Mouse (Mus musculus) cerebellum, postnatal 10 days (tissue): ENCODE data around the gene Chl1.

Source experiments
- DNase-seq, 2 experiments: peaks; one replicate each; pipeline ENCODE4 v3.0.0; 2021; ENCODE audit warnings: mixed read lengths in 2 of 2

Gene Chl1

DNA sequence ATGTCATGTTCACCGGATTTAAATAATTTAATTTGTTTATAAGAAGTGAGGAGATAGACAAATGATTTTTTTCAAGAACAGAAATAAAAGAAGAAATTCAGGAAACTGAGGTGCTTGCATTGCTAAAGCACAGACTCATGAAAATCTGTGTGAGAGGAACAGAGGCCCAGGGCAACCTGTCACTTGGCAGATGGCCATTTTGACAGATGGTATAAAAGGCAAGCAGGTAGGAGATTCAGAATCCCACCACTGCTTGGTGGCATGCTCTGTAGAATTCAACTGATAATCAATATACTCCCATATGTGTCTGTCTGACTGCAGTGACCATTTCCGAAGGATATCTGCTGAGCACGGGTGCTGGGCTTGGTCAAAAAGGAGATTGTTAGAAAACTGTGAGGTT lies 162.7 kb downstream of the Chl1 start:
- DNase-seq = peak; percentile 94 to 96

DNA sequence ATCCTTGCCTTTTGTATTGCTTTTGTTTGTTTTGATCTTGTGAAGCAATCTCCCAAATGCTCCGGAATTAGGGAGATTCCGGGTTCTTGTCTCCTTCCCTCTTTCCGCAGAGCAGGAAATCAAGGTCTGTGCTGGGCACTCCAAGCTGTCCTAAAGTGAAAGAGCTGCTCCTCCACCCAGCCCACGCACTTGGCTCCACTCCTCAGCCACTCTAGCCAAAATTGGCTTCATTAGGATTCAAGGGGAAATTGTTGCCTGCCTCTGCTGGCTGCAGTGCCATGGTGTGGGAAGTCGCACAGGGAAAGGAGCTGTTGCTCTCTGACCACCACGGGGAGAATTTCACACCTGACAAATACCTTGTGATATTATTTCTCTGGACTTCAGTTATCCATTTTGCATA lies 163.9 kb downstream of the Chl1 start:
- DNase-seq = peak; percentile 91 to 96

DNA sequence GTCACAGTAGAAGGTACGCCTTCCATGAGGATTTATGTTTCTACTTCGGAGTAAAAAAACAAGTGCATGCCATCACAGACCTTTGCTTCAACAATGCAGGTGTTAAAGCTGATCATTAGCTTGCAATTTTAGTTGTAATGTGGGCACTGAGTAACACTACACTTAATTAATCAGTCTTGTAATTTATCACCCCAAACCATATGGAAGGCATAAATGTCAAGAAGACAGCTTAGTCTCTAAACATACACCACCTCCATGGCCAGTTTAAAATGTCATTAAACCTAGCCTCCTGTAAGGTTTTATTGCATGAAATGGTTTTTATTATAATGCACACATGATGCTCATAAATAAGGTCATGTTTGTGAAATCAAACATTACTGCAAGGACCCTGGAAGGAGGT lies 164.8 kb downstream of the Chl1 start:
- no peak for DNase-seq

DNA sequence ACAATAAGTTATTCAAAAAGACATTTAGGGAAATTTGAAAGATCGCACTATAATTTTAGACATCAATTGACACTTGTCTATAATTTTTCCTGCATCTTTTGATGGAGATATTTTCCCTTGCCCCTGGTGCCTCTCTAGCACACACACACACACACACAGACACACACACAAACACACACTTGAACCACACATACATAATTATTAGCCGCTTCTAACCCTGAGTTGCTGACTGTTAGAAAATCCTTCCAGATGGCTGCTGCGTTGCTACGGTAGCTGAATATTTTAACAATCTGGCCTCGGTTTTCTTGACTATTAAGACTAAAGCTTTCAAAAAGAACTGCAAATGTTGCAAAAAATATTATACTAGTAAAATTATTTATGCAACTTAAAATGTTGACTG lies 166.3 kb downstream of the Chl1 start:
- peak; percentile 25 to 44 for DNase-seq

DNA sequence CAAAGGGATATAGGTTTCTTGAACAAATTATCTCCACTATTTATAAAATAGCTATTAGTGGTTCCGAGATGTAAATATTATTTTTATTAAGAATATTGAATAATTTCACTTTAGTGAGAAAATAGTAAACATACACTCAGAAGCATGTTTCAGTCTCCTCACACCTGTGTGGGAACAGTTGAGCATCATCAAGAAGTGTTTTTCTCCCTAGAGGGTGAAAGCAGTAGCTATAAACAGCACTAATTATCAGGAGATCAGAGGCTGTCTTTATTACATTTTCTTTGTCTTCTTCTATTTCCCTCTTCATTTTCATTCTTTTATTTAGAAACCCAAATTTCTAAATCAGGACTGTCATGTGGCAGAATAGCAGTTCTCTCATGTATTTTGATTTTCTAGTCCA lies 166.7 kb downstream of the Chl1 start:
- DNase-seq = no peak

DNA sequence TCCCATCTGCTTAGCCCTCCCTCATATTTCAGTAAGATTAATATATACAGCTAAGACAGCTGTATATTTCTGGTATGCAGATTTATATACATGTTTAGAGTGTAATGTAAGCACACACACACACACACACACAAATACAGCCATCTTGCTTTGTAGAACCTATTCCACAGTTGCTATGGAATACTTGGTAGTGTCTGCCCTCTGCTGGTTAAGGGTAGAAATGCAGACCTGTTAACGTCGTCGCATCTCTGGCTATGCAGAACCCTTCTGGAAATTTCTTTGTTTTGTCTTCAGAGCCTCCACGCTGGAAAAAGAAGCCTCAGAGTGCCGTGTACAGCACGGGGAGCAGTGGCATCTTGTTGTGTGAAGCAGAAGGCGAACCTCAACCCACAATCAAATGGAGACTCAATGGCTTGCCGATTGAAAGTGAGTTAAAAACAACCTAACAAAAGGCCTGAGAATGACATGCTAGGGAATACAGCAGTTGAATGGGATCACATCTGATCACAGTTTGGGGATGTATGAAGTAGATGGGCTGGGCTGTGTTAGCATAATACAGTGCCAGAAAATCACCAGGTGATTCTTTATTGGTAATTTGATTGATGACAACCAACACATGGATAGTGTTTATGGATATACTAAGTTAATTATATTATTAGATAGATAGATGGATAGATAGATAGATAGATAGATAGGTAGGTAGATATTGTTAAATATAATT lies 172.6 kb downstream of the Chl1 start:
- peak; percentile 86 to 91 for DNase-seq

DNA sequence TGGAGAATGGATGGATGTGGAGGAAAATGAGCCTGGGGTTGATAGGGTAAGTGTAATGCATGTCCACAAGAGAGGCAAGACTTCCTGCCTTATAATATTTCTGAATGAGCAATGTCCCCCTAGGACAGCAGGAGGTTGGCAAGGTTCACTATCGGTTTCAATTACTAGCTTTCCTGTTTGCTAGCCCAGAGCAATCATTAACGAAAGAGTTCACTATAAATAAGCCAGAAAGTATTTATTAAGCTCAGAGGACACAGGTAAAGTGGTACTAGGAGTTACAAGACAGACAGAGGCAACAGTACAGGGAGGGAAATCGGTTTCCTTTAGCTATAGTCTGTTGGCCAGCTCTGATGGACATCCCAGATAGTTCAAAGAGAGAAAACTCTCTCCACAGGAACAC lies 182.1 kb downstream of the Chl1 start:
- no peak for DNase-seq

DNA sequence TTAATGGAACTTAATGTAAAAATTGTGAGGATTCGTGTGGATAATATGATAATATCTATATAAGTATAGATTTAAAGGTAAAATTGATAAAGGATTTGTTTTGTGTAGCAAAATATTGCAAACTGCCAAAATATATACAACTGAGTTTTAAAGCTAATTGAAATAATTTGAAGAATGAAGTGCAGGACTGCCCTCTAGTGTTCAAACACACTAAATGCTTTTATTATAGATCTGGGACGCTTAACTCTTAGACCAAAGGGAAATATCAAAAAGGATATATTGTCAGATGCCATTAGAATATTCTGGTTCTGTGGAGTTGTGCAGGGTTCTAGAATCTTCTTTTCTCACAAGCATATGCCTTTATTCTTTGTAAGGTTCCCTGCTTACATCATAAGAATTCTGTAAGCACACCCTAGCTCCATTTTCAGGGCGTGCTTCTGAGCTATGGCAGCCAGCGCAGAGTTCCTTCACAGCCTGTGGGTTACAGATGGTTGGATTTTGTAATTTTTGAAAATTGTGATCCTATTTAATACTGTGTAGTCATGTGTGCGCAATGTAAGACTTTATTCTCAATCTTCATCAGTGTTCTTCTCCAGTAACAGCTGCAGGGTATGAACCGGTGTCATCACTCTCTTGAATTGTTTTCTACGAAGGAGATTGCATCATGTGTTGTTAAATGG lies 187.1 kb downstream of the Chl1 start:
- DNase-seq = peak in 1 of 2 experiments; percentile 62

DNA sequence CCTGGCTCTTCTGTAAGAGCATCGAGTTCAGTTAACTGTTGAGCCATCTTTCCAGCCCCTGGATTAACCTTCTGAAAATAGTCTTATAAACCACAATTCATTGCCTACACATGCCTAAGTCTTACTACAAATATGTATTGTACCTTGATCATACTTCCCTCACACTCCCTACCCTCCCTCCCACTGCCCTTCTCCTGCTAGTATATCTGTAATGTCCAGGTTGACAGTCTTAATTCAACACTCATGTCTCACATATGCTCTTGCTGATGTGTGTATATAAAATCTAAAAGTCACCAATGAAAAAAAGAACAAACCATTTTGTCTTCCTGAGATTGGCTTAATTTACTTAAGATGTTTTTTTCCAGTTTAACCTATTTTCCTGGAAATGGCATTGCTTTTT lies 189.1 kb downstream of the Chl1 start:
- DNase-seq = no peak

DNA sequence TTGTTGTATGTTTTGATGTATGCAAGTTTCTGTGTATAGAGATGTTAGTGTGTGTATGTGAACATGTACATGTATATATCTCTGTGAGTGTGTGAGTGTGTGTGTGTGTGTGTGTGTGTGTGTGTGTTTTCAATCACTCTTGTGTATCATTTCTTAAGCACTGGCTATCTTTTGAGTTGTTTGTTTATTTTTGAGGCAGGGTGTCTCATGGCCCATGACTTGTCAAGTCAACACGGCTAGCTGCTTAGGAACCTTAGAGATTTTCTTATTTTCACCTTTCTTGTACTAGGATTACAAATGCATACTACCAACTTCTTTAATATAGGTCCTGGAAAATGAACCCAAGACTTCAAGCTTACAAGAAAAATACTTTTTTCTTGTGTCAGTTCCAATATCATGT lies 189.5 kb downstream of the Chl1 start:
- no peak for DNase-seq

DNA sequence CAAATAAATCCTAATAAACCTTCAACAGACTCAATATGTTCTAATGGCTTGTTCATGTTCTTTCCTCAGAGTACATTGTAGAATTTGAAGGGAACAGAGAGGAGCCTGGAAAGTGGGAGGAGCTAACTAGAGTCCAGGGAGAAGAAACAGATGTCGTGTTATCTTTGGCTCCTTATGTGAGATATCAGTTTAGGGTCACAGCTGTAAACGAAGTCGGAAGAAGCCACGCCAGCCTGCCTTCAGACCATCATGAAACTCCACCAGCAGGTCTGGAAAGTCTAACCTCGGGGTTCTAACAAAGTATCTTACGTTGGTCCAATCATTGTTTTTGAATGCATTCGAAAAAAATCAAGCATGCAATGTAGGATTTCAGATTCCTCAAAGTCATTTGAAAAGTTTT lies 189.9 kb downstream of the Chl1 start:
- DNase-seq = no peak

DNA sequence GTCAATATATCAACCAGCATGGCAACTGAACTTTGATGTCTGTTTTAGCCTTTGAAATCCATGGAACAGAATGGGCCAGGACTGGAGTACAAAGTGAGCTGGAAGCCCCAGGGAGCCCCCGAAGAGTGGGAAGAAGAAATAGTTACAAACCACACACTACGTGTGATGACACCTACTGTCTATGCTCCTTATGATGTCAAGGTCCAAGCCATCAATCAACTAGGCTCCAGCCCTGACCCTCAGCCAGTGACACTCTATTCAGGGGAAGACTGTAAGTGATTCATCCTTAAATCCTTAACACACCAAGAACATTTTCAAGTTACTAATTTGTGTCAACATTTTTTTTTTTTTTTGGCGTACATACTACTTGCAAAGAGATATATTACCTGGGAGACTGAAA lies 196.0 kb downstream of the Chl1 start:
- DNase-seq = no peak

DNA sequence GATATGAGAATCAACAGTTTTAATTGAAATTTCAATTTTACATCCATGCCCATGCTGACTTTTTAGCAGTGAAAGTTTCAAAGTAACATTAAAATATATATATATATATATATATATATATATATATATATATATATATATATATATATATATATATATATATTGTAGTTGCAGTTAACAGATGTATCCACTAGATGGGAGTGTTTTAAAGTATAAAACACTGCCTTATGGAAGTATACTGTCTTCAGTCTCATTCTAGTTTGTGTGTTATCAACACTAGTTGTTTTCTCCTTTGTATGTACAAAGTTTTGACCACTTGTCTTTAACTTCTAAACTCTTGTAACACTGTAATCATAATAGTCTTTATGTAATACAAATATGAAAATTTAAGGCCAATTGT lies 228.9 kb downstream of the Chl1 start:
- DNase-seq = peak in 1 of 2 experiments; percentile 21

DNA sequence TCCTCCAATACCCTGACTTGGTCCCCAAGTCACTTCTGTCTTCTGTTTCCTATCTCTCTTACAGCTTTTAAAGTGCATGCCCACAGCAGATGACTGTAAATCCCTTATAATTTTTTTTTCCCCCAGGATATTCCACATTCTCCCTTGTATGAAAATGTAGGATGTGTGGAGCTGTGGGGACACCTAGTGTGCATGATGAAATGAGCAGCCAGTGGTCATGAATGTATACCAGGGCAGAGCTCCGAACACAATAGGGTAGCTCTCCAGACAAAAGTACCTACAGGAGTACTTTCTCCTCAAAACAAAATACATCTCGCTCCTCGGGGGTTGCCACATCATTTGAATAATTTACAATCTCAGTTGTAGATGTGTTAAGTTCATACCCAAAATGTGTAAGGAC lies 232.4 kb downstream of the Chl1 start:
- peak in 1 of 2 experiments; percentile 9 for DNase-seq

DNA sequence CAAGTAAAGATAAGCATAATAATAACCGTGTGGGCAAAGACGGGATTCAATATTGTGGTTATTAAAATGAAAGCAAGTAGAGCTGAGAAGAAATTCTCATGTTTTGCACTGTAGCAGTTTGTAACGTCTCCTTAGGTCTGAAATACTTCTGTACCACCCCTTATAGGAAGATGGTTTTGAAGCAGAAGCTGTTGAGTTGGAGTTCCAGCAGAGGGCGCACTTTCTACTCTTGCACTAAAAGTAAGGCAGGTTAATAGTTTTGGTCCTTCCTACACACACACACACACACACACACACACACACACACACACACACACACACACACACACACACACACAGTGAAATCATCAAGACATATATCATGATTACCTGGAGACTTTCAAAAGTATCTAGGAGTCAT lies 235.7 kb downstream of the Chl1 start:
- peak; percentile 78 to 84 for DNase-seq

DNA sequence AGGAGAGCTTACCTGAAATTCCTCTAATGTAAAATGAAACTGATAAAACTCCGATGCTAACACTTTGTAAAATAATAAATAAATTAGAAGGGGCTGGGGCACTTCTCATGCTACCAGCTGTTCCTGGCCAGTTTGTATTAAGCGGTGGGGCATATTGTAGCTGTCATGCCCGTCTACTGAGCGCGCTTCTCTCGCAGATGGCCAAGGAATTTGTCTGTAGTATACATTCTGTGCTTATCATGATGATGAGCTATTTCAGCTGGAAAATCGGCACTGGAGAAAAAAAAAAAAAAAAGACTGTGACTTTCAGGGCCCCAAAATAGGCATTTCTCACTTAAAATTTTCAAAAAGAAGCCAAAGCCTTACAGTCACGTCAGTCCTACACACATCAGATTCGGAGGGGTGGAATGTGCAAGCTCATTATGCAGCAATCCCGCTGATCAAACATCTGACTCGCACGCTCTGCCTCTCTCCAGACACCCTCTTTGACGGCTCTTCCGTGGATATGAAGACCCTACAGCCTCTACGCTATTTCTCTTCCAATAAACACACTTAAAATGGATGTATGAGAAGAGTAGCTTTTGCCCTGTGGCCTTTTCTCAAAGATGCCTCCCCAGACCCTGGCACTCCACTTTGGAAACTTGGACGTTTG lies 238.9 kb downstream of the Chl1 start:
- DNase-seq = peak; percentile 29 to 32

DNA sequence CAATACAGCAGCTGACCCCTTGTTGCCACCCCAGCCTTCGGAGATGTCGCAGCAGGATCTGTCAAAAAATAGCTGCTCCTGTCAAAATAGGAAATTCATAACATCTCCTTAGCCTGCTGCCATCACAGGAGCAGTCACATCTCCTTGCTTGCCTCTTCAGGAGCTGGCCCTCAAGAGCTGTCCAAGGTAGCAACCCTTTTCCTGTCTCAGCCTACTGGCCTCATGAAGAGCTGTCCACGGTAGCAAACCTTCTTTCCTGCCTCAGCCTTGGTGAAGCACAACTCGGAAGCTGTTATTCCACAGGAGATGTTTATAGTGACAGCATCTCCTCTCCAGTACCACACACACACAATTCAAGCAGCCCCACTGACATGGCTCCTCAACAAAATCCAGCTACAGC lies 243.5 kb downstream of the Chl1 start:
- no peak for DNase-seq

DNA sequence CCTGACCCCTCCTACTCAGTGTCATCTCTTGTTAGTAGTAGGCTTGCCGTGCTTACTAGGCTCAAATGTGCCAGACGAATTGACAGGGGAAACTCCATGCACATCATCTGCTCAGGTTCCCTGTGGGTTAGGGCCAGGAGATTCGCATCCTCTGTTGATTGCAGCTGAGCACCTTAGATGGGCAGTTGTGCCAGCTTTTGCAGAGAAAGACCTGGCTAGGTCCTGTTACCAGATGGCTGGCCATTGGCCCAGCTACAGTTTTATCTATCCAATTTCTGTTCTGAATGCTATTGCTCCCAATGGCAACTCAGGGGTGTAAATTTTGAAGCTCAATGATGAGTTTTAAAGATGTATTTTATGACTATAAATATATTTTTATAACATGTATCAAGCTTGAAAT lies 256.4 kb downstream of the Chl1 start:
- DNase-seq = peak; percentile 79 to 85

DNA sequence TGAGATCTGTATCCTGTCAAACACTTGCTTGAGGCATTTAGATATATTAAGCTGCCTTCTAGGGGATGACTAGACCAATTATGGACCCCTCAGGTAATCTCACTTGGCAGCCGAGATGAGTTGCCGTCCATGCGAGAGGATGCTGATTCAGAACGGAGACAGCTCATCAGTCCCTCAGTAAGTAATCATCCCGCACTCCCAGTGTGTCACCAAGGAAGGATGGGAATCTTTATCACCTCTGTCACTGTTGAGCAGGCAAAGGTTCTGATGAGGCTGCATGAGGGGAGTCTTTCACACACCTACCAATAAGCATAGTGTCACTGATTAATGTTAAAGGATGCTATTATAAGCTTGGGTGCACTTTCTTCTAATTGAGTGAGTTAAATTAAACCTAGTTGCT lies 270.7 kb downstream of the Chl1 start:
- DNase-seq = no peak

DNA sequence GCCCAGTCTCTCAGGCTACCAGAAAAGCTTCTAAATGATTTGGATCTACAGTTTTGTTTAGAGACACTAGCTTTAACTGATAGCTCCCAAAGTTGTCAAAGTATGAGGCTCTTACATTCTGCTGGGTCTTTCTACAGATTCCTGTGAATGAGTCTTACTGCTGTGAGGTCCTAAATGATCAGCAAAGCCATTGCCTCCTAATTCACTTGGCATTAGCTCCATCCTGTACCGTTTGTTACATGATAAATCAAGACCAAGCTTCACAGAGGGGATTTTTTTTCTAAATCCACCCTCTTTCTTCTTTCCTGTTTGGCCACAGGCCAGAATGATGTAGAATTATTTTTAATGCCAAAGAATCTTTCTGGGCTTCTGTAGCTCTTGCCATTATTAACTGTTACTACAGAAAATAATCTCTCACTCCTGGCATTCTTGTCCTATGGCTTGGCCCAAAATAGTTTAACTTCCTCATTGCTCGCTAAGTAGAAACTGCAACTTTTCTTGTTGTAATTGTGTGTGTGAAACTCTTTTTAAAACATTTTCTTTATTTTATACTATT lies 280.8 kb downstream of the Chl1 start:
- DNase-seq = no peak

DNA sequence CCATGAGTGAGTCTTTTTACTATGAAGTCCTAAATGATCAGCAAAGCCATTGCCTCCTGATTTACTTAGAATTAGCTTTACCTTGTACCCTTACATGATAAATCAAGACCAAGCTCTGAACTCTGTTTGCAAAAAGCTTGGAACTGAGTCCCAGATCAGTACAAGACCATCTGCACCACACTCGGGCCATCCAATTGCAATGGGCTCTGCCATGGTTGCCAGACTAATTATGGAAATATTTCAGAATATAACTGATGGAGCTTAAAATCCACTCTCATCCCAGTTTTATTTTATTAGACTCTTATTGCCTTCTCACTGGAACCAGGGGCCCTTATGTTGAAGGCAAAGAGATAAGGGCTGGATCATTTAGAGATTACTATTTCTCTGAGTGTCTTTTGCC lies 284.9 kb downstream of the Chl1 start:
- DNase-seq = peak; percentile 57 to 62
